Mouse (Mus musculus): ENCODE results near the gene Clec11a. TPM values are rescaled to one million over a fixed set of nuclear protein-coding genes. Genes with fewer than 3 reads are reported as not detected.

The Clec11a gene
- polyA plus RNA-seq (2015; fragmentation: Nextera tagmentation; extraction: Ambion mirVana): 3.7 TPM in 2 replicates

GRCm38 (mm10) chr7:44306516-44307240, at the start of gene Clec11a:
TSS of gene Clec11a (minus strand) at chr7:44306902.
- ATAC-seq (replicated peaks): no peak

GRCm38 (mm10) chr7:44355411-44355810, 48.7 kb upstream of the Clec11a start:
- H3K9me3 ChIP-seq: no peaks in the 10 kb centered on the region
- H3K4me2 ChIP-seq (replicated peaks): no peak overlapping the region
- 0 out of 2 replicates have a peak, but pooled peaks cover 4% of the 10 kb centered on the region for H3K36me3 ChIP-seq
- H3K4me1 ChIP-seq: peaks cover 65% of the 10 kb centered on the region
- peaks cover 68% of the 10 kb centered on the region for H3K27me3 ChIP-seq
- H3K4me3 ChIP-seq: no peak overlapping the region
- 45% methylated on average over 6 of the region's 6 CpGs for WGBS
- ATAC-seq (replicated peaks): no peak
- no peak overlapping the region for H3K27ac ChIP-seq (replicated peaks)
- no peak overlapping the region for H3K9ac ChIP-seq (replicated peaks)

More at GRCm38 (mm10) chr7:44306516-44307240, at the start of gene Clec11a:
- Histone ChIP-seq H3K9ac (replicated peaks) (no peak within 1 kb of the TSS), H3K27me3 (no peaks in the 10 kb centered on the region), H3K4me1 (peaks cover 25% of the 10 kb centered on the region), H3K4me3 (peak within 1 kb of the TSS; percentile 63), H3K4me2 (replicated peaks) (peak within 1 kb of the TSS; percentile 62), H3K27ac (replicated peaks) (peak within 1 kb of the TSS; percentile 93; the same call in 1 of the 2 replicates), H3K36me3 (no peaks in the 10 kb centered on the region), H3K9me3 (no peaks in the 10 kb centered on the region)
- 60% methylated on average over 6 of the region's 6 CpGs for WGBS

GRCm38 (mm10) chr7:44353601-44354340, 47.1 kb upstream of the Clec11a start:
- peaks cover 9% of the 10 kb centered on the region; the same call in 1 of the 2 replicates for H3K36me3 ChIP-seq
- ATAC-seq (replicated peaks): no peak
- peaks cover 78% of the 10 kb centered on the region for H3K27me3 ChIP-seq
- H3K4me2 ChIP-seq (replicated peaks): no peak overlapping the region
- H3K9ac ChIP-seq (replicated peaks): no peak overlapping the region
- H3K9me3 ChIP-seq: no peaks in the 10 kb centered on the region
- H3K27ac ChIP-seq (replicated peaks): no peak overlapping the region
- 1% methylated on average over 35 of the region's 35 CpGs for WGBS
- peak overlapping the region; percentile 14; the same call in 1 of the 2 replicates for H3K4me3 ChIP-seq
- H3K4me1 ChIP-seq: peaks cover 52% of the 10 kb centered on the region

- peaks cover 47% of the 10 kb centered on the region for H3K4me1 ChIP-seq
- H3K4me2 ChIP-seq (replicated peaks): peak overlapping the region; percentile 14; the same call in 1 of the 2 replicates
- peaks cover 74% of the 10 kb centered on the region for H3K27me3 ChIP-seq
- peak overlapping the region; percentile 14 for H3K4me3 ChIP-seq
- H3K36me3 ChIP-seq: peaks cover 9% of the 10 kb centered on the region; the same call in 1 of the 2 replicates
- no peak for ATAC-seq (replicated peaks)
- no peaks in the 10 kb centered on the region for H3K9me3 ChIP-seq
- 3% methylated on average over 69 of the region's 71 CpGs for WGBS
- no peak overlapping the region for H3K9ac ChIP-seq (replicated peaks)
- no peak overlapping the region for H3K27ac ChIP-seq (replicated peaks)
Observed at GRCm38 (mm10) chr7:44352750-44353600, 46.3 kb upstream of the Clec11a start.

- no peak overlapping the region for H3K27ac ChIP-seq (replicated peaks)
- H3K27me3 ChIP-seq: peaks cover 68% of the 10 kb centered on the region
- peaks cover 39% of the 10 kb centered on the region for H3K4me1 ChIP-seq
- peak overlapping the region; percentile 23; the same call in 1 of the 2 replicates for H3K4me3 ChIP-seq
- no peak overlapping the region for H3K9ac ChIP-seq (replicated peaks)
- no peaks in the 10 kb centered on the region for H3K9me3 ChIP-seq
- H3K36me3 ChIP-seq: peaks cover 8% of the 10 kb centered on the region; the same call in 1 of the 2 replicates
- 5% methylated on average over 71 of the region's 71 CpGs for WGBS
- no peak overlapping the region for H3K4me2 ChIP-seq (replicated peaks)
- no peak; the same call in 1 of the 2 replicates for ATAC-seq (replicated peaks)
Observed at GRCm38 (mm10) chr7:44351881-44352749, 45.4 kb upstream of the Clec11a start.

GRCm38 (mm10) chr7:44350957-44351711, 44.4 kb upstream of the Clec11a start:
- ATAC-seq (replicated peaks): peak; percentile 57
- Histone ChIP-seq H3K9ac (replicated peaks) (peak overlapping the region; percentile 33), H3K27ac (replicated peaks) (0 out of 2 replicates have a peak overlapping the region, but pooled peaks have one; percentile 5), H3K9me3 (no peaks in the 10 kb centered on the region), H3K27me3 (peaks cover 60% of the 10 kb centered on the region), H3K36me3 (peaks cover 12% of the 10 kb centered on the region), H3K4me3 (peak overlapping the region; percentile 23), H3K4me1 (peaks cover 34% of the 10 kb centered on the region), H3K4me2 (replicated peaks) (peak overlapping the region; percentile 47)
- 3% methylated on average over 25 of the region's 25 CpGs for WGBS

GRCm38 (mm10) chr7:44349043-44349442, 42.3 kb upstream of the Clec11a start:
- Histone ChIP-seq H3K4me2 (replicated peaks) (no peak overlapping the region), H3K4me1 (peaks cover 34% of the 10 kb centered on the region), H3K9me3 (no peaks in the 10 kb centered on the region), H3K9ac (replicated peaks) (no peak overlapping the region), H3K36me3 (peaks cover 28% of the 10 kb centered on the region), H3K27ac (replicated peaks) (no peak overlapping the region), H3K27me3 (peaks cover 39% of the 10 kb centered on the region), H3K4me3 (no peak overlapping the region)
- WGBS: 31% methylated on average over 3 of the region's 3 CpGs
- no peak for ATAC-seq (replicated peaks)

GRCm38 (mm10) chr7:44344622-44345021, 37.9 kb upstream of the Clec11a start:
- no peak overlapping the region for H3K27ac ChIP-seq (replicated peaks)
- no peaks in the 10 kb centered on the region for H3K4me1 ChIP-seq
- no peak overlapping the region for H3K4me2 ChIP-seq (replicated peaks)
- no peak overlapping the region for H3K4me3 ChIP-seq
- no peaks in the 10 kb centered on the region for H3K9me3 ChIP-seq
- peaks cover 36% of the 10 kb centered on the region for H3K36me3 ChIP-seq
- ATAC-seq (replicated peaks): no peak
- no peak overlapping the region for H3K9ac ChIP-seq (replicated peaks)
- WGBS: 79% methylated on average over 12 of the region's 12 CpGs
- H3K27me3 ChIP-seq: peaks cover 3% of the 10 kb centered on the region

- Histone ChIP-seq H3K27ac (replicated peaks) (no peak overlapping the region), H3K4me1 (no peaks in the 10 kb centered on the region), H3K27me3 (0 out of 2 replicates have a peak, but pooled peaks cover under 1% of the 10 kb centered on the region), H3K4me3 (no peak overlapping the region), H3K4me2 (replicated peaks) (no peak overlapping the region), H3K9ac (replicated peaks) (no peak overlapping the region), H3K36me3 (peaks cover 36% of the 10 kb centered on the region), H3K9me3 (no peaks in the 10 kb centered on the region)
- ATAC-seq (replicated peaks): no peak
- WGBS: 30% methylated on average over 11 of the region's 11 CpGs
Observed at GRCm38 (mm10) chr7:44343459-44344015, 36.8 kb upstream of the Clec11a start.

- Histone ChIP-seq H3K9me3 (no peaks in the 10 kb centered on the region), H3K36me3 (peaks cover 34% of the 10 kb centered on the region), H3K27ac (replicated peaks) (no peak overlapping the region), H3K9ac (replicated peaks) (no peak overlapping the region), H3K4me2 (replicated peaks) (no peak overlapping the region), H3K4me1 (peaks cover 12% of the 10 kb centered on the region), H3K4me3 (no peak overlapping the region), H3K27me3 (peaks cover 19% of the 10 kb centered on the region)
- no peak for ATAC-seq (replicated peaks)
- 72% methylated on average over 5 of the region's 5 CpGs for WGBS
Observed at GRCm38 (mm10) chr7:44341714-44342113, 35.0 kb upstream of the Clec11a start.

Measured in forebrain, embryonic 15.5 days (tissue).